Mouse (Mus musculus) heart, adult 9 months (tissue): ENCODE data around the gene Syne1.

Experiments
- DNase-seq, 2 experiments: peaks; one replicate each; pipeline ENCODE4 v3.0.0; 2022; ENCODE audit warnings: low spot score in 2 of 2

Gene Syne1

GRCm38 (mm10) chr10:5068676-5069265 is 482.5 kb downstream of the Syne1 start, which contains the start of gene Gm10097:
Gene Gm10097 (plus strand): TSS chr10:5069192.
- peak; percentile 57 to 66 for DNase-seq

GRCm38 (mm10) chr10:5067113-5067512 is 484.2 kb downstream of the Syne1 start:
- no peak for DNase-seq

- no peak for DNase-seq
These were observed 491.3 kb downstream of the Syne1 start for GRCm38 (mm10) chr10:5059983-5060382.

- DNase-seq, result no peak
These were observed 492.4 kb downstream of the Syne1 start for GRCm38 (mm10) chr10:5058876-5059275.

GRCm38 (mm10) chr10:5057661-5058060 is 493.6 kb downstream of the Syne1 start:
- no peak for DNase-seq

- no peak for DNase-seq
These were observed 494.3 kb downstream of the Syne1 start for GRCm38 (mm10) chr10:5056940-5057339.

GRCm38 (mm10) chr10:5056243-5056735 is 495.0 kb downstream of the Syne1 start:
- no peak for DNase-seq

- DNase-seq, result no peak
These were observed 505.6 kb downstream of the Syne1 start for GRCm38 (mm10) chr10:5045671-5046070.

- DNase-seq, result no peak
These were observed 506.1 kb downstream of the Syne1 start for GRCm38 (mm10) chr10:5045213-5045612.

GRCm38 (mm10) chr10:5044481-5044880 is 506.8 kb downstream of the Syne1 start:
- DNase-seq, result no peak

GRCm38 (mm10) chr10:5041254-5041653 is 510.0 kb downstream of the Syne1 start:
- no peak for DNase-seq

- DNase-seq, result no peak
These were observed 518.9 kb downstream of the Syne1 start for GRCm38 (mm10) chr10:5032192-5033048.

- DNase-seq, result no peak
These were observed 521.4 kb downstream of the Syne1 start for GRCm38 (mm10) chr10:5029883-5030282.

- no peak for DNase-seq
These were observed 522.1 kb downstream of the Syne1 start for GRCm38 (mm10) chr10:5029161-5029560.

GRCm38 (mm10) chr10:5028301-5028700 is 523.0 kb downstream of the Syne1 start:
- DNase-seq, result no peak

GRCm38 (mm10) chr10:5027208-5027607 is 524.1 kb downstream of the Syne1 start:
- DNase-seq, result no peak

- no peak for DNase-seq
These were observed 525.4 kb downstream of the Syne1 start for GRCm38 (mm10) chr10:5025906-5026305.

- no peak for DNase-seq
These were observed 534.1 kb downstream of the Syne1 start for GRCm38 (mm10) chr10:5017148-5017547.

- no peak for DNase-seq
These were observed 536.3 kb downstream of the Syne1 start for GRCm38 (mm10) chr10:5014976-5015375.

GRCm38 (mm10) chr10:5012004-5012403 is 539.3 kb downstream of the Syne1 start:
- no peak for DNase-seq

- no peak for DNase-seq
These were observed 542.4 kb downstream of the Syne1 start for GRCm38 (mm10) chr10:5008795-5009366.

GRCm38 (mm10) chr10:4996592-4996991 is 554.7 kb downstream of the Syne1 start:
- no peak for DNase-seq

GRCm38 (mm10) chr10:4993802-4994201 is 557.5 kb downstream of the Syne1 start:
- no peak for DNase-seq
